Mouse (Mus musculus) ES-Bruce4 (cell line): ENCODE results near the gene Kif26b.

Source experiments
- CTCF ChIP-seq: IDR thresholded peaks from one replicate; pipeline ENCODE4 v1.8.1; 2011; ENCODE audit warnings: low read depth, low read length
- EP300 ChIP-seq: IDR thresholded peaks from 2 replicates; pipeline ENCODE4 v1.6.1; 2011; ENCODE audit warnings: low read depth, low read length; ENCODE audit not compliant: insufficient read depth
- POLR2A ChIP-seq: IDR thresholded peaks from one replicate; pipeline ENCODE4 v1.8.1; 2011; ENCODE audit warnings: low read length; ENCODE audit not compliant: insufficient read depth

- no peak for TF ChIP-seq EP300
- TF ChIP-seq CTCF: no peak
- no peak for TF ChIP-seq POLR2A
These were observed 290.1 kb downstream of the Kif26b start for GRCm38 (mm10) chr1:178819060-178819459.
